Mouse (Mus musculus) gastrocnemius, postnatal 4 days (tissue): Measurements from ENCODE around the gene Btbd9. TPM values are rescaled to one million over a fixed set of nuclear protein-coding genes. Genes with fewer than 3 reads are reported as not detected.
A peak's percentile ranks its signal among the peaks of the same experiment; 100 is the strongest.

Experiments used
- DNase-seq, 2 experiments: peaks; one replicate each; pipeline ENCODE4 v3.0.0; 2021 to 2022; ENCODE audit warnings: low spot score in 2 of 2, mixed read lengths in 2 of 2
- total RNA-seq, 2 experiments: library from RNA; stranded (reverse); gene quantifications; 2 replicates each; pipeline ENCODE4 v1.2.3; 2021

Btbd9 gene
- total RNA-seq, 2 experiments from 2014 or later = 24.1 to 32.6 TPM

- DNase-seq = no peak
Measured at GRCm38 (mm10) chr17:30296069-30296468, 280.2 kb downstream of the Btbd9 start.

- DNase-seq = no peak
Measured at GRCm38 (mm10) chr17:30292666-30293065, 283.6 kb downstream of the Btbd9 start.

GRCm38 (mm10) chr17:30285641-30286040 lies 290.6 kb downstream of the Btbd9 start:
- no peak for DNase-seq

GRCm38 (mm10) chr17:30283460-30284050 lies 292.7 kb downstream of the Btbd9 start:
- no peak for DNase-seq

- no peak for DNase-seq
Measured at GRCm38 (mm10) chr17:30283001-30283400, 293.3 kb downstream of the Btbd9 start.

GRCm38 (mm10) chr17:30280323-30281118 lies 295.8 kb downstream of the Btbd9 start:
- no peak for DNase-seq

- DNase-seq = no peak
Measured at GRCm38 (mm10) chr17:30279684-30280083, 296.6 kb downstream of the Btbd9 start.

- DNase-seq = no peak
Measured at GRCm38 (mm10) chr17:30278596-30279378, 297.5 kb downstream of the Btbd9 start.

GRCm38 (mm10) chr17:30276477-30276876 lies 299.8 kb downstream of the Btbd9 start:
- DNase-seq = no peak

- DNase-seq = peak in 1 of 2 experiments; percentile 32
Measured at GRCm38 (mm10) chr17:30272769-30273168, 303.5 kb downstream of the Btbd9 start.

GRCm38 (mm10) chr17:30269136-30270063 lies 306.9 kb downstream of the Btbd9 start:
- DNase-seq = no peak

- DNase-seq = no peak
Measured at GRCm38 (mm10) chr17:30268456-30268855, 307.8 kb downstream of the Btbd9 start.

GRCm38 (mm10) chr17:30267432-30267973 lies 308.8 kb downstream of the Btbd9 start:
- no peak for DNase-seq

- no peak for DNase-seq
Measured at GRCm38 (mm10) chr17:30263535-30263934, 312.8 kb downstream of the Btbd9 start.

- DNase-seq = no peak
Measured at GRCm38 (mm10) chr17:30262943-30263342, 313.3 kb downstream of the Btbd9 start.

GRCm38 (mm10) chr17:30262440-30262839 lies 313.8 kb downstream of the Btbd9 start:
- no peak for DNase-seq

GRCm38 (mm10) chr17:30261983-30262340 lies 314.3 kb downstream of the Btbd9 start:
- no peak for DNase-seq

GRCm38 (mm10) chr17:30261307-30261982 lies 314.8 kb downstream of the Btbd9 start:
- no peak for DNase-seq

- DNase-seq = no peak
Measured at GRCm38 (mm10) chr17:30260641-30261306, 315.5 kb downstream of the Btbd9 start.
